Mouse (Mus musculus) lung, postnatal 14 days (tissue): ENCODE results near the gene Ubl3.

ENCODE experiments used
- DNase-seq: peaks from one replicate; pipeline ENCODE4 v3.0.0; 2021

Ubl3 gene

DNA sequence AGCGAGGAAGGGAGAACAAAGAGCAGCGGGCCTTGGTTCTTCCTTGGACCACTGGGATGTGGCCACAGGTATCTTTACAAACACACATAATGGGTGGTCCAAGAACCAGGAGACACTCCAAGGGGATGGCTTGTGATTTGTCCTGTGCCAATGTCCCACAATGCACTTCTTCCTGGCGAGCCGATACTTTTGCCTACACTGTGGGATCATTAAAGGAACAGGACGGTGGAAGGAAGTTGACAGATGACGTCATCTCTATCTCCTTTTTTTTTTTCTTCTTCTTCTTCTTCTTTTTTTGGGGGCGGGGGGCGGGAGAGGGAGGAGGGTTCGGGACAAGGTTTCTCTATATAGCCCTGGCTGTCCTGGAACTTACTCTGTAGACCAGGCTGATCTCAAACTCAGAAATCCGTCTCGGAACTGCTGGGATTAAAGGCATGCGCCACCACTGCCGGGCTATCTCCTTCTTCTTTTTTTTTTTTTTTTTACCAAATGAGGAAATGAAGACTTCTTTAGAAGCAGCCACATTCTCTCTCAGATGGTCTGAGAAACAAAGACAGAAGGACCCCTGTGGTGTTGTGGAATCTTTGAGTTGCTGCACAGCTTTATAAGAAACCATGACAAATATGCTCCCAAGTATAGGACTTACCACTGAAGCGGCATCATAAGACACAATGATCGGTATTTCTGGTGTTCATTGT is 6.8 kb upstream of the Ubl3 start:
- DNase-seq = no peak

DNA sequence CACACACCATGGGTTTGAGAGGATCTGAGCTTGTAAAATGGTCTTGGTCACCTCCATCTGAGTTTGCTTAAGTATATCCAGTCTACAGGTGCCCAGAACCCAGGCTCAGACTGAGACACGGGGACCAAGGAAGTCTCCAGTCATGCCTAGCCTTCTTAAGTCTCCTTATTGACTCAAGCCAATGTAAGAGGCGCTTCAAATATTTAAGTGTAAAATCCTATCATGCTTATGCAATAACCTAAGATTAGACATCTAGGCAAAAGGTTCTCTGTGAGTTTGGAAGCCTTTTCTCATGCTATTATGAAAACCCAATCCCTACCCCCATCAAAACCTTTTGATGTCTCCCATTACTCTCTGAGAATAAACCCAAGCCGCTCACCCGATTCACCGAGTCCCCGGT is 5.9 kb upstream of the Ubl3 start:
- no peak for DNase-seq

DNA sequence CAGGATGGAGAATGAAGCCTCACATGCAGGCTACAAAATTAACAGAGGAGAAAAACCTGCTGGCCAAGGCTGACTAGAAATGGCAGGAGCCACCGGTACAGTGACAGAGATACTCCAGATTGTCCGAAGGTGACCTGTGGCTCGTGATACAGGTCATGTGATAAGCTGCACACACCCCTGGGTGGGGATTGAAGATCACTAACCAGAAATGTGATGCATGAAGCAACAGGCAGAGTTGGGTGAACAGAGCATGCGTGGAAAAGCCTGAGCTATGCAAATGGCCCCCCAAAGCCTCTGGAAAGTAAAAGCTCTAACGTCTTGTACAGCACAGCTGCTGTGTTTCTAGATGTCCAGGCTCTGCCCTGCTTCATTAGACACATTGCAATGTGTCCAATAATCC is 3.9 kb upstream of the Ubl3 start:
- DNase-seq = no peak

DNA sequence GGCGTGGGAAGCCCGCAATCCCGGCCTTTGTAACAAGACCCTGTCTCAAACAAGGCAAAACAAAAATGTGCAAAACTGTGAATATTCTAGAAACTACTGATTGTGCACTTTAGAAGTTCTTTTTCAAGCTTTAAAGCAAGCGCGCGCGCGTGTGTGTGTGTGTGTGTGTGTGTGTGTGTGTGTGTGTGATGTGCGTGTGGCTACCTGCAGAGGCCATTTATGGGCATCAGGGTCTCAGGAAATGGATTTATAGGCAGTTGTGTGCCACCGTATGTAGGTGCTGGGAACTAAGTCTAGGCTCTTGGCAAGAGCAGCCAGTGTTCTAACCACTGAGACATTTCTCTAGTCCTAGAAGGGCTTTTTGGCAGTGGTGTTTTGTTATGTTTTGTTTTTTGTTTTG is 2.6 kb upstream of the Ubl3 start:
- DNase-seq = no peak

DNA sequence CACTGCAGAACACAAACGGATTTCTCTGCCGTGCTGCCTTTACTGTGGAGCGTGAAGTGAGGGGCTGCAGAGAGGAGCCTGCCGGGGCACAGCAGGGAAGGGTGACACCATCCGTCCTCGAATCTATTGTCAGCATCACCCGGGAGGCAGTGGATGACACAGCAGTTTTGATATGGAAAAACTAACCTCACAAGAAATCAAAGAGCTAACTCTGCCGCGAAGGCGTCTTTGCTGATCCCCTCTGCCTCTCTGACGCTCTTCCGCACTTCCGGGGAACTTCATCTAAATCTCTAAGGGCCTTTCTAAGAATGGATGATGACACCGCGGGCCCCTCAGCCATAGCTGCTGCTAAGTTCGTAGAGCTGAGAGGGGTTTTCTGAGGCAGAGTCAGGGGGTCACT is 2.1 kb upstream of the Ubl3 start:
- no peak for DNase-seq

DNA sequence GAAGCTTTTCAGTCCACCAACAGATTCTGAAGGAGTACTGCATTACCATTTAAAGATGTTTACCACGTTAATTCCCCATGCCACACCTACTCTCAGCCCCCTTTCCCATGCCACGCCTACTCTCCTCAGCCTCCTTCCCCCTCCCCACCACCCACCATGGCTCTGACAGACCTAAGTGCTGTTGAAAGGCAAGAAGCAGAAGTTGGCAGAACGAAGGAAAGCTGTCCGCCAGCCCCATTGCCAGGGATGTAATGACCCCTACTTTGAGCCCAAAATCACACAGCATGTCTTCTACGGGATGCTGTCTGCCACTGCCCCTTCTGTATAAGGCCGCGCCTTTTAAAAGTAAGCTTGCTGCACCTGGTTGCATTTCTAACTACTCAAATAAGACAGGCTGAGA is 1.7 kb upstream of the Ubl3 start:
- no peak for DNase-seq

DNA sequence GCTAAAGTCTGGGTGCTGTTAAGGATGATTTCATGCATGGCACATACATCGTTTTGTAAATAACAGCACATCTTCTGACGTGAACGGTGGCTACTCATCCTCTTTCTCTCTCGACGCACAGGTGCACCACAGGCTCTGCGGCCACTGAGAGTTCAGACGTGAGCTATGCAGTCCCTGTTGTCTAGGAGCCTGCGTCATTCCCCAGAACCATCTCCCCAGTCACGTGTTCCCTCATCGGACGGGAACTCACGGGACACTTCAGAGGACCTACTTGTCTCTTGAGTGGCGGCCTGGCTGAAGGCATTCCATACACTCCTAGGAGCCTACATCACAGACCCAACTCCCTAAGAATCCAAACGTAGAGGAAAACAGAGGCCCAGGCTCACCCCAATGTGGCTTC is 1.1 kb upstream of the Ubl3 start:
- no peak for DNase-seq

DNA sequence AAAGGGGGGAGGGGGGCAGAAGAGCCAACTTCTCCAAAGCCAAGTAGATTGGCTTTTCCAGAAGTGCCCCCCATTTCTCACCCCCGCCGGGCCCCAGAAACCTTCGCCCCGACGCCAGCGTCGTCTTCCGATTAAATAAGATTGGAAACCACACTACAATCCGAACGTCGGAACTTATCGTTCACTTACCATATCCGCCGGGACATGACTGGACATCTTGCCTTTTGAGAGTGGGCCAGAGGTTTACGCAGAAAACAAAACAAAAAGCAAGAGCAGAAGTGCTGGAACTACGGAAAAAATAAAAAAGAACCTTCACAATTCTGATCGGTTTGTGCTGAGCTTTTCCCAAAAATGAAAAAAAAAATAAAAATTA is 839 bp downstream of the Ubl3 start:
- DNase-seq = no peak

DNA sequence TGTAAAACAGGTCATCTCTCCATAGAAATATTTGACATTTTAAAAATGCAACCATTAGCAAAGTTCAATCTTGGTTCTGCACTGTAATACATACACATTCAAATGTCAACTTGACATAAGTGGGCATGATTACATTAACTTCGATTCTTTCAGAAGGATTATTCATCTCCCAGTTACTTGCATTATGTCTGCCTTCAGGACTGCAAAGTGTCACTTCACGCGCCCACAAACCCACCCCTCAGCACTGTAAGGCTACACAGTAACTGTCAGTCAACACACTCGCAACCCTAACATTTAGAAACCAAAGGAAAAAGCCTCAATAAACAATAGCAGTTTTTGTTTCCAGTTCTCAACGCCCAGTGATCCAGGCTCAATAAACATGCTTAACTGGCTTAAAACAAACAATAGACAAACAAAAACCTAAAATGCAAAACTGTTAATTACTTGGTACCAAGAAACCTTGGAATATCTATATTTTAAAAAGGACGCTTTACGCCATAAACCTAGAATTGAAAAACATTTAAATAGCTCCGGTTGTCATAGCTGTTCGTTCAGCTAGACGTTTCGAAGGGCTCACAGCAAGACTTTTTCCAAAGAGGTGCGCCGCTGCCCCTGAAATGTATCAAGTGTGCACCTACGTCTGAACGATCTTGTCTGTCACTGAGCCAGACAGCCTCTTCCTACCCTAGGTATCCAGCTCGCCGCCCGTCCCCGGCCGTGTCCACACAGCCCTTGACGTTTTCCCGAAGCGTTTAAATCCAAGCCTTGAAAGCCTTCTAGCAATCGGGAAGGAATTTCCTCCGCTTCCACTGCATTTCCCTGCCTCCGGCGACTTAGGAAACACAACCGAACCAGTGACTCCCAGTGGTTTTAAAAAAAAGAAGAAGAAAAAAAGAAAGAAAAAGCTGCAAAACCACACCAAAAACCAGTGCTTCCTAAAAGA is 1.5 kb downstream of the Ubl3 start:
- DNase-seq = peak; percentile 49

DNA sequence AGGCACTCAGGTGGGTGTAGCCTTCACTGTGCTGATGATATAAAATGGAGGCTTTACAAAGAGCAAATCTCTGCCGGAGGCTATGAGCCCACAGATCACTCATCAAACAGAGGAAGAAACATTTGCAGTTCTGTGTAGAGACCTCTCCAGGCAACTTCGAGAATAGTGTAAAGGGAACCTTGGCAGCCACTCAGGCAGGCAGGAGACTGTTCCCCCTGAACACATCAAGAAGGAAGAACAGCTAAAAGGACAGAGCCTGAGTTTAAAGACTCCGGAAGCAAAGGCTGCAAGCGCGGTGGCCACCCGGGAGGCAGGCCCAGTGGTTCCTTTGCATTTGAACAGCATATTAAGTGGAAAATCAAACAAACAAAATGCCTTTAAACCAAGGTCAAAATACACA is 2.2 kb downstream of the Ubl3 start:
- DNase-seq = peak; percentile 50

DNA sequence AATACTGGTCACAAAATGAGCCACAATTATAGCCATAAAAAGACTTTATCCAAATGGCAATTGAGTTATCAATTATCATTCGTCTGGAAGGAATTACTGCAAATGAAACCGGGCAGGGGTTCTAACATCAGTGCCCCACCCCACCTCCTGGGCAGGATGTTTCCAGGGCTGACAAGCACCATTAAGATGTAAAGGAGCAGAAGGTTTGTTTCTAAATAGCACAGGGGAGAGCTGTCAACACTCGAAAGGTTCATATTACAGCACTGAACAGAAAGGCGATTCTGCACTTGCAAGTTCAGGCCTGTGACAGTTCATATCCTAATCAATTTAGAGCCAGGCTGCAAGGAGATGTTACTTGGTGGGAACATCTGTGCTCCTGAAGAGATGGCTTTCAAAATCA is 3.3 kb downstream of the Ubl3 start:
- no peak for DNase-seq

DNA sequence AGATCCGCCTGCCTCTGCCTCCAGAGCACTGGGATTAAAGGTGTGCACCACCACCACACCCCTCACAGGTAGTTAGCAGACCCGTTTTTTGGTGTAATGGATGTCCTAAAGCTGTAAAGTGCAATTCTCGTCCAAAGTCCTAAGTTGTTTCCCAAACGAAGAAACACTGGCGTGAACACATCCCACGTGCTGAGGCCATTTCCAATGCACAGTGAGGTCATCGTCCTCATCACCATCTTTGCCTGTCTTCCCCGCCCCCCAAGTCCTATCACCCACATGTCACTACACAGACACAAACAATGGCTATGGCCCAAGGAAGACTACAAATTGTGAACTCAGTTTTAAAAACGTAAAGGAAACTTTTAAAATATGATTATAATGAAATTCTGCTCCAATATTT is 4.0 kb downstream of the Ubl3 start:
- DNase-seq = no peak

DNA sequence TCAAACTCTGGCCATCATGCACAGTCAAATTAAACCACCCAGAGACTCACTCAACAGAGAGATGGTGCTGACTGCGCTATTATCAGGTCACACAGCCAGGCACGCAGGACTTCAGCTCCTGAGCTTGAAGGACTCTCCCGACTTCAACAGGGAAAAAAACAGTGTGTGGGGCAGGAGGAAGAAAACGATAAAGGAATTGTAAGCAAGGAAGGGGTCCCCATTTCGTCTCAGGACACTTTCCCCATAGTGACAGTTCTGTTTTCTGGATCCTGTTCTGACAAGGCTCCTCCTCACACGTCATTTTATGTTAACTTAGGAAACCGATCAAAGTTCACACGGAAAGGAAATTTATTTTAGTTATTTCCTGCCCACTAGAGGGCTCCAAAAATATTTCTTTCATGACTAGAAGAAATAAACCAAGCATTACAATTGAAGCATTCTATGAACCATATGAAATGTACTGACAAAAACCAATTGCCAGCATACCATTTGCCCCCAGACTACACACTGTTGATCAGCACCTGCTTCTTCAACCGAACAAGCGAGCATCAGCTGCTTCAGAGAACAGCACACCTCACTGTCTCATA is 4.6 kb downstream of the Ubl3 start:
- no peak for DNase-seq

DNA sequence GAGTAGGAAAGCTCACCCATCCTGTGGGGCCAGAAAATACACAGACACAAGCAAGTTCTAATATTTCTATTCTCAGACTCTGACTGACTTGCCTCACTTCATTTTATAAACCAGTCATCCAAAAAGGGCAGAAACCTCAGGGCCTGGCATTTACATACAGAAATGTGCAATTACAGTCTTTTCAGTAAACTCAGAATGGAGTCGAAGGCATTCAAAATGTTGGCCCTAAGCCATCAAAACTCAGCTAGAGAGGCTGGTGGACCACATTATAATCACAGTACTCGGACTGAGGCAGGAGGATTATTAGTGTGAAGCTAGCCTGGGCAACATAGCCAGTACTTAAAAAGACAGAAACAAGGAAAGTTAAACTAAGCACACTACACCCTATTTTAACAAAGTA is 5.6 kb downstream of the Ubl3 start:
- DNase-seq = no peak

DNA sequence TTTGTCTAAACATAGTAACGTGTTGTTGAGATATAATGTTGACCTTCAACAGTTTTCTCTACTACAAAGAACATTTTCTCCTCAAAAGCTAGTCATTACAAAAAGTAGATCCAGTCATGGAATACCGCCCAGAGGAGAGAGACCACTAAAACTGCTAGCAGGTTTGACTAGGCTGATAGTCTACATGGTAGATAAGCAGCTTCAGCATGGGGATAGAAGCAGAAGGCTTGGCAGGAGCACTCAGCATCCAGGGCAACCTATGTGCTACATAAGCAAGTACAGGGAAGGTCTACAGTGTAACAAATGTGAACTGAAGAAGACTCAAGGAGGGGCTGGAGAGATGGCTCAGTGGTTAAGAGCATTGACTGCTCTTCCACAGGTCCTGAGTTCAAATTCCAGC is 7.9 kb downstream of the Ubl3 start:
- DNase-seq = no peak

DNA sequence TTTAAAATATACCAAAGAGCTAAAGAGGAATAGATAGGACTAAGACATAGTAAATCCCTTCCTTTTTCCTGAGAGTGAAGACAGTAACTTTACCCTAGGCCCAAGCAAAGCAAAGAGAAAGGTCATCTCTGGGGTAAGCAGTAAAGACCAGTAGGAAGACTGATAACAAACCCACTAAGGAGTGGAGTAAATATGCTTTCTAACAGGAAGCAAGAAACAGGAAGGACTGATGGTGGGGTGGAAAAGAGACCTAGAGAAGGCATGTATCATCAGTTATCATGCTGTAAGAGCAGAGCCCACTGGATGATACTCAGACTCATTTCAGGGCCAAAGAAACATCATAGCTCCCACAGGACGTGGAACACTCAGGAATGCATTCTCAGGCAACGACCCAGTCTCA is 10.4 kb downstream of the Ubl3 start:
- DNase-seq = no peak

DNA sequence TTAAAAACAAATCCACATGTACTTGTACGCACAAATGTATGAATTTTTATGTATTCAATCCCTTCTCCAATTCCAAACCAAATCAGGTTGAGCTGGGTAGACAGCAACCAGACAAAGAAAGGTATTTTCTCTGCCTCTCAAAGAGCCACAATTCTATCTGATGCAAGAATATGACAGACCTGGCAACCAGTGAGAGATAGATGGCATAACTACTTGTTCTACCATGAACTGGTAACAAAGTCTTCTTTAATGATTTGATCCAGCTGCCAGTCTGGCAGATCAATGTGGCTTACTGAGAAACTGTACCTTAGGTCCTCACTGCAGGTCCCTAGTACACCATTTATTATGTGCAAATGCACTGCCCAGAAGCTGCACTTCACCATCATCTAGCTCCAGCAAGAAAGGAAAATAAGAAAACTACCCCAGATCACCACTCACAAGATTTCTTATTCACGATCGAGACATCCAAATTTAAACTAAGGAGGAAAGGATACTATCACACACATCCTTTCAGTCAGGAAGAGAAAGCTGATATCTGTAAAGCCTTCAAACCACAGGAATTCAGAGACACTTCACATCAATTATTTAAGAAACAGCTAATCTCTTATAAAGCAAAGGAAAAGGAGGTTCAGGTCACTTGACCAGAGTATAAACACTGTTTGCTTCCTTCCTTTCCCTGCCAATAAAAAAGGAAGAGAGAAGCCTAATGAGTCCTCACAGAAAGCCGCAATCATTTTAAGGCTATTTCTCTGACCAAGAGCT is 16.7 kb downstream of the Ubl3 start:
- DNase-seq = no peak

DNA sequence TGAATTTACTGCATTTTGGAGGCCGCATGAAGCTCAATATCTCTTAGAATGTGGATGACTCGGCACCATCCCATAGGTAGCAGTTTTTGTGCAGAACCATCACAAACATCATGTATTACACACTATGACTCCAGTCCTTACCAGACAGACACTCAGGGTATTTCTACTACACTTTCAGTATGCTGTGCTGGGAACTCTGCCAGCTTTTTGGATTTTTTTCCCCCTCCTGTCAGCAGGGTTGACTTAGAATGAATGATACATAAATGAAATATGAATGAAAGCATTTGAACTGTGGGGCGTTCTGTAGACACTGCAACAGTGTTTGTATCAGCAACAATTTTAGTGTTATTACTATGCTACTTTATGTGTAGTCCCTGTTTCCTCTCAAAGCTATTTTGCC is 17.9 kb downstream of the Ubl3 start:
- DNase-seq = peak; percentile 61

DNA sequence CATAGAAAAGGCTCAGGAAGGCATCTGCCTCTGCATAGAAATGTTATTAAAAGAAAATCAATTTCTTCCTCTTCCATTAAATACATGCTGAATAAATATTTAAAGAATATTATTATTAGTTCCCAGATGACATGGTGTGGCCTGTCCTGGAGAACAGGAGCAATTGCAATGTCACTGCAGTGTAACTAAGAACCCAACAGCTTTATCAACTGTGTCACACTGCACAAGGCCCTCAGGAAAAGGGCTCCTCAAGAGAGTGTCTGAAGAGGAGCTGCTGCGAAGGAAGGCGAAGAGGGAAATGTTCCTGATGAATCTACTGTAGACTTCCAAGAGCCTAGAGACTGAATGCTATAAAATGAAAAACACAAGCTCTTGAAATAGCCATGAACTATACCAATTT is 18.7 kb downstream of the Ubl3 start:
- no peak for DNase-seq

DNA sequence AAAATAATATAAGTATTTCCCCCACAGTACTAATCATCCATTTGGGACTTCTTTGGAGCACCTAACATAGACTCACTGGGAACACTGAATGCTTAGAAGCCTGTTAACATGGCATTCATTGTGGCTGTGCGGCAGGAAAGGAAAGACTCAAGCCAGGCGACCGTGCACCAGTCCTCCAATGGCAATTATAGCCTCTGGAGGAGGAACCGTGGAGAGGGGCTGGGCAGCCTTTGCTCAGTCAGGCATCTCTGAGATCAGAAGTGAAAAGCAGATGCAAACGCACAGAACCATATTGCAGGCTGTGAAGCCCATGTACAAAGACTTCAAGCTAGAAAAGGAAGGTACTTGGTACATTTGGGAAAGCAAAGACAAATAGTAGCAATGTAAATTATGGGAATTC is 20.4 kb downstream of the Ubl3 start:
- no peak for DNase-seq

DNA sequence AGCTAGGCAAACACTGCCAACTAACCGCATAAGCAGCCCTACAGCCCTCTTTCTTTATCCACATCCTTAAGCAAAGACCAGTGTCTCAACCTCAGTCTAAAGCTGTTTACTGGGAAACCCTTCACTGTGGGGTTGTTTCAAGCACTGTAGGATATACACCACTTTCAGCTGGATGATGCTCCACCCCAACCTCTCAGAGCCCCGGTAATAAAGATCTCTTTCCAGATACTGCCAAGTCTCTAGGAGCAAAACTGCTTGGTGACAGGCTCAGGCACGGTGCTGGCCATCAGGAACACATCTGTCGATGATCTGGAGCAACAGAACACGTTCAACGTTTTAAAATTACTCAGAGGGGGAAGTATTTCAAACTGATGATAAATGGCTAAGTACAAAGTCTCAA is 25.0 kb downstream of the Ubl3 start:
- no peak for DNase-seq

DNA sequence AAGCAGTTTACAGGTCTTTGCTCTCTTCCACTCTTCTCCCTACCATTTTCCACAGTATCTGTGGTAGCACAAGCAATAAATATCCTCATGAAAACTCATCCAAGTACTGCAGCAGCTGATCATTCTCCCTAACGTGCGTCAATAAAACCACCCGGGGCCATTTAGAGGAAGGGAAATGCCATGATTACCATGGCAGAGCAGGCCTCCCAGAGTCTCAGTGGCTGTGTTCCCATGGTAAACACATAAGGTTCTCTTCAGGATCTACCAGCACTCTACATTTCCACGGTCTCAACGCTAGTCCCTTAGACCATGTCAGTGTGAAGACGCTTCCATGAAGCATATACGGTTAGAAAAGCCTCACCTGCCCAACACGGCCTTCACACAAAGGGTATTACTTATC is 26.0 kb downstream of the Ubl3 start:
- DNase-seq = no peak

DNA sequence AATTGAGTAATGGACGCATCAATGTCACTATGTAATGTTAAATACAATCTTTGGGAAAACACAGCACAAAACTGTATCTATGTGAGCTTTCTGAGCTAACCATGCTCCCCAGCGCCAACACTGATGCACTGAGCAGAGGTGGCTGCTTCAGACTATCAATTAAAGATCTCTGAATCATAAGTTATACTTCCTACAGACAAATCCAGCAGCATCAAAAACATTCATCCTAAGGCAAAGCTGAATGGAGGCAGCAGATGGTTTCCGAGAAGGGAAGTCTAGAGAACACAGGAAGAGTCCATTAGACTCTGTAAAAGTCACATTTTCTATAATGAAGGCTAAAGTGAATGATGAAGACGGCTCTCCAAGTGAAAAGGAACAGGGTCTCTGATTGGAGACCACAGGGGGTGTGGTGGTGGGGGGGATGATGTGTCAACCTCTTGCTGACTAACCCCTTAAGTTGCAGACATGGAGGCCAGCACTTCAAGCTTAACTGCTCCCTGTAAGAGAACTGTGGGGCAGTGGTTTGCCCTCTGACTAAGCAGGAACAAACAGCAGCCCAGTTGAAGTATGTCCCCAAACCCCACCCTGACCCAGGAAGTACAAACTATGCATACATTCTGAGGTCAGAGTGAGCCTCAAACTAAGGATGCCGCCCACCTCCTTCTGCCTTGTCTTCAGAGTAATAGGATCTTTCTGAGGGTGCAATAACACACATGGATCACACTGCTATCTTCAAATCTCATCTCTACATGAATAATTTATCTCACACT is 29.2 kb downstream of the Ubl3 start:
- DNase-seq = no peak
